Mouse (Mus musculus) cortical plate, adult 2 months (tissue): ENCODE measurements around the gene Ddc.

Source experiments
- CTCF ChIP-seq: fragments of 200-500 bp; IDR thresholded peaks from 2 replicates; pipeline ENCODE4 v1.5.1; 2011; ENCODE audit warnings: mild to moderate bottlenecking, control low read depth, low read length; ENCODE audit not compliant: insufficient read depth; ENCODE audit errors: extremely low read depth
- POLR2A ChIP-seq: fragments of 200-500 bp; IDR thresholded peaks from 2 replicates; pipeline ENCODE4 v1.6.1; 2011; ENCODE audit warnings: mild to moderate bottlenecking, low read length, control low read depth; ENCODE audit not compliant: insufficient read depth; ENCODE audit errors: extremely low read depth

GRCm38 (mm10) chr11:11828761-11829160, 69.2 kb downstream of the Ddc start:
- no peak for TF ChIP-seq POLR2A
- no peak for TF ChIP-seq CTCF
